Mouse (Mus musculus) heart, adult 2 months (tissue): Measurements from ENCODE around the gene Arpc2. TPM values are rescaled to one million over a fixed set of nuclear protein-coding genes. Genes with fewer than 3 reads are reported as not detected.

Source experiments
- DNase-seq, 2 experiments: peaks; one replicate each; pipeline ENCODE4 v3.0.0; 2021
- H3K27ac ChIP-seq: fragments of 200-600 bp; 2 replicates; pipeline ENCODE4 v1.8.1; 2022
- H3K27me3 ChIP-seq: fragments of 200-500 bp; 2 replicates; pipeline ENCODE4 v1.6.1; 2012; ENCODE audit warnings: mild to moderate bottlenecking, low read length, inconsistent platforms, mixed read lengths; ENCODE audit not compliant: control insufficient read depth, insufficient read depth
- H3K36me3 ChIP-seq: fragments of 200-500 bp; 2 replicates; pipeline ENCODE4 v1.6.1; 2012; ENCODE audit warnings: low read length, inconsistent platforms; ENCODE audit not compliant: control insufficient read depth, insufficient read depth
- H3K4me1 ChIP-seq: fragments of 200-500 bp; 2 replicates; pipeline ENCODE4 v1.6.1; 2011; ENCODE audit warnings: low read length; ENCODE audit not compliant: control insufficient read depth, insufficient read depth
- H3K4me3 ChIP-seq: fragments of 200-600 bp; 2 replicates; pipeline ENCODE4 v1.8.1; 2022
- H3K79me2 ChIP-seq: fragments of 200-500 bp; replicated peaks from 2 replicates; pipeline ENCODE4 v1.6.1; 2012; ENCODE audit warnings: mild to moderate bottlenecking, inconsistent platforms, low read length, moderate library complexity, mixed read lengths; ENCODE audit not compliant: control insufficient read depth, insufficient read depth
- H3K9ac ChIP-seq: fragments of 200-500 bp; 2 replicates; pipeline ENCODE4 v1.6.1; 2012; ENCODE audit warnings: low read depth, mild to moderate bottlenecking, control low read depth, inconsistent platforms, low read length, mixed read lengths
- CTCF ChIP-seq: fragments of 200-600 bp; IDR thresholded peaks from 2 replicates; pipeline ENCODE4 v1.8.1; 2022; ENCODE audit warnings: antibody characterized with exemption, mild to moderate bottlenecking, moderate library complexity
- EP300 ChIP-seq: fragments of 200-500 bp; IDR thresholded peaks from 2 replicates; pipeline ENCODE4 v1.6.1; 2011; ENCODE audit warnings: low read depth, low read length, control low read depth; ENCODE audit not compliant: insufficient read depth
- POLR2A ChIP-seq: fragments of 200-500 bp; IDR thresholded peaks from 2 replicates; pipeline ENCODE4 v1.6.1; 2011; ENCODE audit warnings: mild to moderate bottlenecking, low read depth, low read length, control low read depth; ENCODE audit not compliant: insufficient read depth
- WGBS: fragments of 180-500 bp; shearing (Covaris S2); methylation state at CpG from one replicate; pipeline ENCODE4 v1.1.7; 2018; 5-methylcytosine and 5-hydroxymethylcytosine counted together
- intact Hi-C: fragments of 180-260 bp; cut with DNase I; formaldehyde crosslinking; loops from one replicate; pipeline ENCODE4 v1.15.1; 2025
- polyA plus RNA-seq: library from polyadenylated mRNA; depleted of rRNA; stranded (reverse); fragments of >200 nt; gene quantifications from 2 replicates; pipeline ENCODE4 v1.2.3, GENCODE M21; 2012
- total RNA-seq, 2 experiments: library from RNA; stranded (reverse); gene quantifications; 2 replicates each; pipeline ENCODE4 v1.2.3; 2021

The Arpc2 gene
- total and polyA plus RNA-seq, 3 experiments = 85.5 to 132 (median 130) TPM

GRCm38 (mm10) chr1:74300347-74301110, 64.6 kb downstream of the Arpc2 start:
- peak overlapping the region; percentile 34; the same call in 1 of the 2 replicates for H3K9ac ChIP-seq

DNA sequence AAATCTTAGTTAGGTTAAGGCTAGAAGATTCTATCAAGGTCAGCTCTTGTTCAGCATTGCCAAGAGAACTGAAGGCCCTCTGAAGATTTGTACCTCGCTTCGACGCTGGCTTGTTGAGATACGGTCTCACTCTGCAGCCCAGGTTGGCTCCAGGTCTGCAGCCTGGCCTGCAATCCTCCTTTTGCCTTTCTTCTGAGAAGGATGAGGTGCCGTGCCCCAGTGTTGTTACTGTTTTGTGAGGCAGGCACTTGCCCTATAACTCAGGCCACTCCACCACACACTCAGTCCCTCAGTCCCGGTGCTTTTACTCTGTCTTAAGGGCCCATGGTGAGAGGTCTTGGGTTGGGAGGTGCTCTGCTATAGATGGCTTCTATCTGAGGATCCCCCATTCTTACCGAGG, 66.3 kb downstream of the Arpc2 start:
- H3K36me3 ChIP-seq = peaks cover 4% of the 10 kb centered on the region
- no peak for DNase-seq
- H3K27me3 ChIP-seq = no peaks in the 10 kb centered on the region
- peak overlapping the region; percentile 81; the same call in 1 of the 2 replicates for H3K4me3 ChIP-seq
- peak overlapping the region; percentile 97 for H3K27ac ChIP-seq
- 0 out of 2 replicates have a peak, but pooled peaks cover 5% of the 10 kb centered on the region for H3K79me2 ChIP-seq
- H3K9ac ChIP-seq = peak overlapping the region; percentile 43
- TF ChIP-seq POLR2A = no peak
- no peak for TF ChIP-seq CTCF
- no peak for TF ChIP-seq EP300
- WGBS = 68% methylated on average over 7 of the region's 7 CpGs
- intact Hi-C loops = no loop called here
- peaks cover 43% of the 10 kb centered on the region for H3K4me1 ChIP-seq

More at GRCm38 (mm10) chr1:74300347-74301110, 64.6 kb downstream of the Arpc2 start:
- H3K36me3 ChIP-seq = peaks cover 4% of the 10 kb centered on the region
- peaks cover 56% of the 10 kb centered on the region for H3K4me1 ChIP-seq
- H3K27me3 ChIP-seq = no peaks in the 10 kb centered on the region
- H3K79me2 ChIP-seq = 0 out of 2 replicates have a peak, but pooled peaks cover 5% of the 10 kb centered on the region
- 37% methylated on average over 6 of the region's 6 CpGs for WGBS
- 0 out of 2 replicates have a peak overlapping the region, but pooled peaks have one; percentile 6 for H3K4me3 ChIP-seq
- peak overlapping the region; percentile 97 for H3K27ac ChIP-seq
- intact Hi-C loops = no loop called here
- DNase-seq = peak in 1 of 2 experiments; percentile 47
- TF ChIP-seq EP300 = no peak
- TF ChIP-seq POLR2A = 0 out of 2 replicates have a peak, but pooled peaks have one; percentile 20
- no peak for TF ChIP-seq CTCF

GRCm38 (mm10) chr1:74302835-74303234, 67.0 kb downstream of the Arpc2 start:
- Histone ChIP-seq H3K4me3 (peak overlapping the region; percentile 81), H3K79me2 (0 out of 2 replicates have a peak, but pooled peaks cover 5% of the 10 kb centered on the region), H3K9ac (peak overlapping the region; percentile 30), H3K4me1 (peaks cover 38% of the 10 kb centered on the region), H3K36me3 (peaks cover 4% of the 10 kb centered on the region; the same call in 1 of the 2 replicates), H3K27ac (peak overlapping the region; percentile 97), H3K27me3 (no peaks in the 10 kb centered on the region)
- TF ChIP-seq EP300 (no peak), CTCF (no peak), POLR2A (no peak)
- intact Hi-C loops = no loop called here
- DNase-seq = peak in 1 of 2 experiments; percentile 36
- 46% methylated on average over 2 of the region's 2 CpGs for WGBS

- H3K4me3 ChIP-seq = peak overlapping the region; percentile 81
- DNase-seq = peak; percentile 92 to 93
- H3K4me1 ChIP-seq = peaks cover 30% of the 10 kb centered on the region
- H3K9ac ChIP-seq = peak overlapping the region; percentile 80
- 0 out of 2 replicates have a peak, but pooled peaks cover 5% of the 10 kb centered on the region for H3K79me2 ChIP-seq
- peak overlapping the region; percentile 97 for H3K27ac ChIP-seq
- H3K36me3 ChIP-seq = peaks cover 3% of the 10 kb centered on the region; the same call in 1 of the 2 replicates
- intact Hi-C loops = loop anchor here (2.0 kb wide), 1 partner anchor 17 kb away; no protein-coding TSS in a partner anchor
- H3K27me3 ChIP-seq = no peaks in the 10 kb centered on the region
- TF ChIP-seq CTCF = peak; percentile 40; the same call in 1 of the 2 replicates
- TF ChIP-seq EP300 = no peak
- TF ChIP-seq POLR2A = peak; percentile 80
- under 1% methylated on average over 56 of the region's 56 CpGs for WGBS
These were observed 67.8 kb downstream of the Arpc2 start for GRCm38 (mm10) chr1:74303509-74304338.

- intact Hi-C loops = loop anchor here (2.0 kb wide), 1 partner anchor 18 kb away; no protein-coding TSS in a partner anchor
- TF ChIP-seq POLR2A = no peak
- no peak for TF ChIP-seq EP300
- no peak; the same call in 1 of the 2 replicates for TF ChIP-seq CTCF
- Histone ChIP-seq H3K79me2 (0 out of 2 replicates have a peak, but pooled peaks cover 5% of the 10 kb centered on the region), H3K27me3 (no peaks in the 10 kb centered on the region), H3K4me3 (peak overlapping the region; percentile 81), H3K36me3 (peaks cover 3% of the 10 kb centered on the region; the same call in 1 of the 2 replicates), H3K4me1 (peaks cover 23% of the 10 kb centered on the region), H3K27ac (peak overlapping the region; percentile 97), H3K9ac (peak overlapping the region; percentile 80)
- no peak for DNase-seq
- 5% methylated on average over 12 of the region's 12 CpGs for WGBS
These were observed 68.5 kb downstream of the Arpc2 start for GRCm38 (mm10) chr1:74304339-74304790.
